Mouse (Mus musculus) adrenal gland, postnatal 36 days (tissue): Measurements from ENCODE around the gene Asb17. TPM values are rescaled to one million over a fixed set of nuclear protein-coding genes. Genes with fewer than 3 reads are reported as not detected.

ENCODE experiments used
- DNase-seq, 2 experiments: peaks; one replicate each; pipeline ENCODE4 v3.0.0; 2021; ENCODE audit warnings: mixed read lengths in 1 of 2
- total RNA-seq, 2 experiments: library from RNA; stranded (reverse); gene quantifications; 2 replicates each; pipeline ENCODE4 v1.2.3; 2021

Asb17 gene
- total RNA-seq, 2 experiments from 2014 or later, result not detected

- DNase-seq, result no peak
These were observed 45.3 kb downstream of the Asb17 start for GRCm38 (mm10) chr3:153889188-153889781.

DNA sequence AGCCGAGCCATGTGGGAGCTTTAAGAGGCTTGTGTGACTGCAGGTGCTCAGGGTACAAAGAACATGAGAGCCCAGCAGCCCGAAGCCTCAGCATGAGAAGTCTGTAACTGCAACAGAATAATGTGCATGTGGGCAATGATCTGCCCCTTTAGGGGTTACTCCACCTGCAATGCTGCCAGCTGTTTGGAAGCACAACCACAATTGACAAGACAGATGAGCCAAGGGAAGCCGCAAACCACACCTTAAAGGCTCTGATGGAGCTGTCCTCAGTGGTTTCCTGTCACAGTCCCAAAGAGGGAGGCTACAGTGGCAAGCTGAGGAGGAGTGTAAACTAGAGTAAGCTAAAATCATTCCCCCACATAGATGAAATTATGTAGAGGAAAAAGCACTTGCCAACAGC lies 51.4 kb downstream of the Asb17 start:
- DNase-seq, result no peak

DNA sequence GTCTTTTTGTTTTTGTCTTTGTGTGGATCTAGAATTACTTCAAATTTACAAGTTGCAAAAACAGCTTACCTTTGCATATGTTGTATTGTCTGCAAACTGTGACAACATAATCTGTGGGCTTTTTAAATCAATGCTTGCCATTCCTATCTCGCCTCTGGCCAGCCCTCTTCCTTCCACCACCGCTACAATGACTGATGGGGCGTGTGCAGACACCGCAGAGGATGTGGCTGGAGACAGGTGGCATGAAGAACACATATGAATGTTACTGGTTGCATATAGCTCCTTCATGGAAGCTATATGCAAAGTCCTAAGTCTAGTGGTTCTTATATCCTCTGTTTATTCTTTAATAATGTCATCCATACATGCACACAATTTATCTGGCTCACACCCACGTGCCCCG lies 53.2 kb downstream of the Asb17 start:
- no peak for DNase-seq

DNA sequence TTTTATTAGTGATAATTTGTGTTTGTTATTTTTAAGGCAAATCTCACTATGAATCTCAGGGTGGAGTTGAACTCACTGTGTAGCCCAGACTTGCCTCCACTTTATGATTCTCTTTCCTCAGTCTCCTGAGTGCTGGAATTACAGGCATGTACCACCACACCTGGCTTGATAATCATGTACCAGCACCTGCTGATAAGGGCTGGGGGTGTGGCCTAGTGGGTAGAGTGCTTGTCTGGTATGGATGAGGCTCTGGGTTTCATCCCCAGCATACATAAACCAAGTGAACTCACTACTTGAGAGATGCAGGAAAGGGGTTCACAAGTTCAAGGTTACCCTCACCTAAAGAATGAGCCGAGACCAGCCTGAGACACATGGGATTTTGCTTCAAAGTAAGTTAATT lies 57.9 kb downstream of the Asb17 start:
- DNase-seq, result no peak

GRCm38 (mm10) chr3:153902595-153902994 lies 58.6 kb downstream of the Asb17 start:
- no peak for DNase-seq

DNA sequence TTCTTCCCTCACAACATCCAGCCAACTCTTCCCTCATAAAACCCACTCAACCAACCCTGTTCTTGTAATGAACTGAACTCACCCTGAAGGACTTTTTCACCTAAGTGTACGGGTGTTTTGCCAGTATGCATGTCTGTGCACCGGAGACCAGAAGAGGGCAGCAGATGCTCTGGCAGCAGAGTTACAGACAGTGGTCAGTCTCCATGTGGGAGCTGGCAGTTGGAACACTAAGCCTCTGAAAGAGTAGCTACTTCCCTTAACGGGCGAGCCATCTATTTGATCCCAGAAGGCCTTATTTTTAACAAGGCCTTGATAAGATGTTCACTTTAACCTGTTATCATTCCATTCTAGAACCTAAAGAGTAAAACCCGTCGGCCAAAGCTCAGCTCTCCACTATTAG lies 60.6 kb downstream of the Asb17 start:
- DNase-seq, result peak; percentile 63 to 73

Other genes starting within 250 kb of the Asb17 start
- 10 to 100 TPM; 11.8 to 20.8 TPM for gene St6galnac3, start 119.0 kb upstream of the Asb17 start, total RNA-seq
- under 1 TPM; 0.07 to 0.13 TPM for gene Msh4, start 61.9 kb downstream of the Asb17 start, total RNA-seq
- 100 to 1,000 TPM in 1 of 2 experiments, 10 to 100 TPM in 1; 94.1 to 114 TPM for gene Rabggtb, start 68.8 kb downstream of the Asb17 start, total RNA-seq
- gene Acadm, start 100.4 kb downstream of the Asb17 start, total RNA-seq, result 100 to 1,000 TPM; 752 to 759 TPM
- gene Slc44a5, start 129.2 kb downstream of the Asb17 start, total RNA-seq, result under 1 TPM; 0.07 TPM